In genomic region chr10:42307980-42308686, GRCm38 (mm10) we compare ENCODE assay signal across 8 mouse cellular contexts. TPM values are rescaled to one million over a fixed set of nuclear protein-coding genes. Genes with fewer than 3 reads are reported as not detected.
DNase-seq lines count a peak whose midpoint lies in the region; ATAC-seq lines count a peak whose summit lies in the region.

No protein-coding gene starts in this region.

- H3K9me3 ChIP-seq in hindbrain, embryonic 12.5 days (replicated peaks), result no peaks in the 10 kb centered on the region

- H3K27ac ChIP-seq in hindbrain, embryonic 12.5 days, result no peak overlapping the region

- peak overlapping the region; percentile 6; the same call in 1 of the 2 replicates for H3K4me3 ChIP-seq in hindbrain, embryonic 12.5 days

- peaks cover 4% of the 10 kb centered on the region; the same call in 1 of the 2 replicates for H3K4me1 ChIP-seq in hindbrain, embryonic 12.5 days

- peaks cover 30% of the 10 kb centered on the region for H3K27me3 ChIP-seq in hindbrain, embryonic 12.5 days

- peak overlapping the region; percentile 46 for H3K4me2 ChIP-seq in hindbrain, embryonic 12.5 days (replicated peaks)

- WGBS in hindbrain, embryonic 12.5 days, result 7% methylated on average over 20 of the region's 20 CpGs

- no peaks in the 10 kb centered on the region for H3K36me3 ChIP-seq in hindbrain, embryonic 12.5 days

- no peak overlapping the region for H3K9ac ChIP-seq in hindbrain, embryonic 12.5 days

- peak; percentile 85 for DNase-seq in NIH3T3 (ENCODE audit: low read depth)
- DNase-seq in cerebellum, adult 9-11 months, result peak; percentile 54
- peak; percentile 64 to 85 for DNase-seq in frontal cortex, postnatal 14 days (ENCODE audit: low spot score in 2 of 2)
- peak; percentile 86 to 88 for DNase-seq in layer of hippocampus, postnatal 14 days (ENCODE audit: low spot score in 2 of 2)
- DNase-seq in lung, postnatal 10 days, result peak; percentile 87
- peak; percentile 95 for DNase-seq in retina, embryonic 14.5 days (ENCODE audit: low spot score)
- peak; percentile 84 for DNase-seq in thymus, postnatal 4 days

- ATAC-seq in hindbrain, embryonic 12.5 days (ENCODE audit: low FRiP score), result peak; percentile 78

RNA-seq across cellular contexts. Expression of gene Foxo3, which starts 31.6 kb away (rescaled TPM):
- polyA plus RNA-seq in hindbrain, embryonic 12.5 days (2016; fragmentation: Nextera tagmentation; extraction: Ambion mirVana), result 4.2 and 5.0 TPM in 2 replicates
- total RNA-seq in layer of hippocampus, postnatal 14 days (2021), result 10 to 100 TPM; 40.1 to 41.1 TPM
